Mouse (Mus musculus): ENCODE measurements around the gene Actl11.

Gene Actl11

DNA sequence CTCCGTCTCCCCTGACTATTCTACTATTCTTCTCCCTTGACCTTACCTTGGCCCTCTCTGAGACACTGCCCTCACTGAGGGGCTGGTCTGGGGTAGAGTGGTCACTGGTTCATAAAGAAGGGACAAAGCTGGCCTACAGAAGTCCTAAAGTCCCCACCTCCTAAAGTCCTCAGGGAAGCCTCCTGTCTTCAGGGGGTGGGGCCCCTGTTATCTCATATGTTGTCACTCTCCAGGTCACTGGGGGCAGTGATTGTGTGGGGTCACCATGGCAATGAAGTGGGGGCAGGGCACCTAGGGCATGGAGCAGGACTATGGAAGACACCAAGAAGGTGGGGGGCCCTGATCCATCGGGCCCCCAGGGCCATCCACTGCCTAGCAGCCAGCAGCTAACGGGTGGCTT, at the start of gene Actl11:
Actl11 (plus strand) TSS at position 301 of the 400 bp plus-strand sequence.
- in situ Hi-C loops (cut with MboI; ENCODE audit: low sequenced_read_pairs): no loop called here

DNA sequence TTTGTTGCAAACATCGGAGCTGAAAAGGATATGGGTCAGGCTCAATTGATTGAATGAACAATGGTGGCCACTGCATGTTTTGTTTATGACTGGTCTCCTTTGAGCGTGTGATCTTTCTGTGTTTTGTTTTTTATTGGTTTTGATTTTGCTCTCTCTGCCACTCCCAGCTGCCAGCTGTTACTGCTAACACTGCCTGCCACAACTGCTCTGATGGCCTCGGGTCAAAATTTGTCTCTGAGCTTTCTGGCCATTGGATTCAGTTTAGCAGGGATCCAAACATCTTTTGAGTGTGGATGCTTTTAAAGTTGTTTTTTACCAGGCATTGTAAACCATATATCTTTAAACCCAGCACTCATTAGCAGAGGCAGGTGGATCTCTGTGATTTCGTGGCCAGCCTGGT, 47.9 kb upstream of the Actl11 start:
- in situ Hi-C loops (cut with MboI; ENCODE audit: low sequenced_read_pairs): no loop called here

DNA sequence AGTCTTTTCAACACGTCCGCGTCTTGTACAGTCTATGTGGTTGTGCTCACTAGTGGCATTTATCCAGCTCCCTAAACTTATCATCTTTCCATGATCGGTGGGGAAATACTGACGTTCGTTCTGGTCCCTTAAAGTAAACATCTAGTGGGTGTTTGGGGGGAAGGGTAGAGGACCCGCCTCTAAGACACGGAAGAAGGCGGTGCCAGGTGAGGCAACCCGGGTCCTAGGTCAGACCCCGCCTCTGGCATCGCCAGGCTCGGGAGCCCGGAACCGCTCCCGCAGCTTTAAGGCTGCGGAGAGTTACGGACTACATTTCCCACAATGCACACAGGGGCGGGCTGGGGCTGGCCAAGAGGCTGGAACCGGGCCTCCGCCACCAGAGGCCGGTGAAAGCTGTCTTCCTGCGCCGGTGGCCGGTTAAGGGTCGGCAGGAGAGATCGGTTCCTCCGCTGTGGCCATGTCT, 40.4 kb upstream of the Actl11 start, which contains the start of gene Mon1a:
Mon1a (plus strand) TSS at position 348 of the 463 bp plus-strand sequence.
- in situ Hi-C loops (cut with MboI; ENCODE audit: low sequenced_read_pairs): no loop called here

DNA sequence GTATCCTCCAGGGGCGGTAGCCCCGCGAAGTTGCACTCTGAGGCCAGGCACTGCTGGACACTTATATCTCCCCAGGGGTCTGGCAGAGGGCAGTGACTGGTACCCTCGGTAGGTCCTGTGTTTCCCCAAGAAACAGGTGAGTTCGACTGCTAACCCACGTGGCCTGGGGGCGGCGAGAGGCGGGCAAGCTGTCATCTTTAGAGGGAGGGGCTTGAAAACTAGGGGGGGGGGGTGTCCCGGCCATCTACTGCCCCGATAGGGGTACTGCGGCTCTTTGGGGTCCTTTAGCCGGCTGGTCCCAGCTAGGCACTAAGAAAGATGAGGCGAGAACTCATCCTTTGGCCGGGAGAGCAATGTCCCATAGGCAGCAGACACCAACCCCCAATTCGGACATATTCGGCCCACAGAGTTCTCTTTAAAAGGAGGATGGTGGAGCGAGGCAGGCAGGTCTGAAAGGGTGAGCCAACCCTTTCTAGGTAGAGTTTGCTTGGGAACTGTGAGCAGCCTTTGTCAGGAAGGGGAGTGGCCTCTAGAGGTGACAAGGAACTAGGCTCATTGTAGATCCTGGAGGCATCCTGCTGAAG, 39.9 kb upstream of the Actl11 start:
- in situ Hi-C loops (cut with MboI; ENCODE audit: low sequenced_read_pairs): no loop called here

DNA sequence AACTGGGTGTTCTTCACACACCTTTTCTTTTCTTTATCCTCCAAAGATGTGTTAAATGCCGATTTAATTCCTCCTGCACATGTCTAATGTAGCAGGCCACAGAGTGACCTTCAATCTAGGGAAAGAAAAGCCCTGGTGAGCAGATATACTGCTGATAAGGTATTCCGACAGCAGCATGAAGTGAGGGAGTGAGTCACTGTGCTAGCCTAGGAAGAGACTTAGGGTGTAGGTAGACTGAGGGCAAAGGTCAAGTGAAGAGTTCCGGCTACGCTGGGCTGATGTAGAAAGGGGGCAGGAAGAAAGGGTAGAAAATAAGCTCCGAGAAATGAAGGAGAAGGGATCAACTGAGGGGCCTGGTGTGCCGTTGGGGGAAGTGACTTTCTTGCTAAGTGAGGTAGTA, 38.0 kb upstream of the Actl11 start:
- in situ Hi-C loops (cut with MboI; ENCODE audit: low sequenced_read_pairs): no loop called here

DNA sequence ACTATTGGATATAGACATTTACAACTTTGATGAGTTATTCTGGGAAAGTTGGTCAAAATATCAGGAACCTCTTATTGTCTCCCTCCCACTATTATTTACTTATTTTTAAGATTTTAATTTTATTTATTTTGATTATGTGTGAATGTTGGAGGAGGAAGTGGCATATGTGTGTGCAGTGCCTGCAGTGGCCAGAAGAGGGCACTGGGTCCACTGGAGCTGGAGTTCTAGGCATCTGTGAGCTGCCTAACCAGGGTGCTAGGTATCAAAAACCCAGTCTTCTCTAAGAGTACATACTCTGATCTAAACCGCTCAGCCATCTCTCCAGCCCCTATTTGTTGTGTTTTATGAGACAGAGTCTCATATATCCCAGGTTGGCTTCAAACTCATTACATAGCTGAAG, 37.2 kb upstream of the Actl11 start:
- in situ Hi-C loops (cut with MboI; ENCODE audit: low sequenced_read_pairs): no loop called here

DNA sequence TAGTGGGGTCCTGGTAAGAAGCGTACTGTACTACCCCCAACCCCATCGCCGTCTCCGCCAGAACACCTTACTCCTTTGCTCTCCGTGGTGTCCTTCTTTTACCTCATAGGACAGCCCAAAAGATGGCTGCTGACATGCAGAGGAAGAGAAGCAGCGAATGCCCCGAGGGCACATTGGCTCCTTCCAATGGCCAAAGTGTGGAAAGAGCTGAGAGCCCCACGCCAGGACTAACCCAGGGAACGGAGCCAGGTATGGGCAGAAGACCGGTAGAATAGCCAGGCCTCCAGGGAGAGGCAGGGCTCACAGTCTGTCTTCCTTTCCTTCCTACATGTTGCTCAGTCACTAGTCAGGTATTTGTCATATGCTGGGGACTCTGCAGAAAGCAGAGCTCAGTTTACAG, 29.7 kb upstream of the Actl11 start:
- in situ Hi-C loops (cut with MboI; ENCODE audit: low sequenced_read_pairs): no loop called here

DNA sequence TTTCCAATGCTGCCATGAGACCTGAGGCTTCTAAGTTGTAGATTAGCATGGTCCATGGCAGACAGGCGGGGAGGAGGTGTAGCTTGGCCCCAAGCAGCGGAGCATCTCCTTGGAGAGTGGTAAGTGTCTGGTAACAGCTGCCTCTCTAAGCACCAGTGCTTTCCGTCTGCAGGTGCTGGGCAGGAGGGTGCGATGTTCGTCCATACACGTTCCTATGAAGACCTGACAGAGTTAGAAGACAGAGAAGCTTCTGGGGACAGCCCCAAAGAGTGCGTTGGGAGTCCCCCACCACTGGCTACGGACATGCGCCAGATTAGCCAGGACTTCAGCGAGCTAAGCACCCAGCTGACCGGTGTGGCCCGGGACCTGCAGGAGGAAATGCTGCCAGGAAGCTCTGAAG, 28.4 kb upstream of the Actl11 start:
- in situ Hi-C loops (cut with MboI; ENCODE audit: low sequenced_read_pairs): no loop called here

DNA sequence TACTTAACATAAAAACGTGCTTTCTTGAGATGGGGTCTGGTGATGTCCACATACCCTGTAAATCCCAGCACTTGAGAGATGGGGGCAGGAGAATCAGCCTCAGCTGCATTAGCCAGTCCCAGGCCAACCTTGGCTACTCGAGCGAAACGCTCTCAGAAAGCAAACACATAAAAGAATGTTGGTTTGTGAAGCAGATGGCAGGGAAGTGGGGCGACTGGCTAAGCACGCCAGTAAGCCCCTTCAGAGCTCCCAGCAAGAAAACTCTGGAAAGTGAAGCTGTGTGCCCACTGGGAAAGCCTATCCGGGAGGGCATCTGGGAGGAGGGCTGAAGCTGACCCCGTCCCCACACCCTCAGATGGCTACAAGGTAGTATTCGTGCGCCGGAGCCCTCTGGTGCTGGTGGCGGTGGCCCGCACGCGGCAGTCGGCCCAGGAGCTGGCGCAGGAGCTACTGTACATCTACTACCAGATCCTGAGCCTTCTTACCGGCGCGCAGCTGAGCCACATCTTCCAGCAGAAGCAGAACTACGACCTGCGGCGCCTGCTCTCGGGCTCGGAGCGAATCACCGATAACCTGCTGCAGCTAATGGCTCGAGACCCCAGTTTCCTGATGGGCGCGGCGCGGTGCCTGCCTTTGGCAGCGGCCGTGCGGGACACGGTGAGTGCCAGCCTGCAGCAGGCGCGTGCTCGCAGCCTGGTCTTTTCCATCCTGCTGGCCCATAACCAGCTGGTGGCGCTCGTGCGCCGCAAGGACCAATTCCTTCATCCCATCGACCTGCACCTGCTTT, 27.2 kb upstream of the Actl11 start:
- in situ Hi-C loops (cut with MboI; ENCODE audit: low sequenced_read_pairs): no loop called here

DNA sequence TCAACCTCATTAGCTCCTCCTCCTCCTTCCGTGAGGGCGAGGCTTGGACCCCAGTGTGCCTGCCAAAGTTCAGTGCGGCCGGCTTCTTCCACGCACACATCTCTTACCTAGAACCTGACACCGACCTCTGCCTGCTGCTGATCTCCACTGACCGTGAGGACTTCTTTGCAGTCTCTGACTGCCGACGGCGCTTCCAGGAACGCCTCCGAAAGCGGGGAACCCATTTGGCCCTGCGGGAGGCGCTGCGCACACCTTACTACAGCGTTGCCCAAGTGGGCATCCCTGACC, 26.7 kb upstream of the Actl11 start:
- in situ Hi-C loops (cut with MboI; ENCODE audit: low sequenced_read_pairs): no loop called here

DNA sequence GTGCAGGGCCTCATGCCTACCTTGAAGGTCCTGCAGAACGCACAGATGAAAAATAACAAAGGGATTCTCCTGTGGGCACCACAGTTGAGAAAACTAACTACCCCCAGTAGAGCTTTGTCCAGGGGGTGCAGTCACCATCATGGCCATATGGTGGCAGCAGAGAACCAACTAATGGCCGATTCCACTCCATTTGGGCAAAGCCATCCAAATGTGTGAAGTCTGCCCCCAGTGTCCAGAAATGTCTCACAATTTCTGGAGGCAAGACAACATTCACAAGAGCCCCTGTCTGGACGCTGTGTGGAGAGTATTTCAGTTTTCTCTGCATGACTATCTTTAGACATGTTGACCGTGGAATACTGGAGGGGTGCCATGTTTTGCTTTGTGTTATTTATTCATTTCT, 23.5 kb upstream of the Actl11 start:
- in situ Hi-C loops (cut with MboI; ENCODE audit: low sequenced_read_pairs): no loop called here

DNA sequence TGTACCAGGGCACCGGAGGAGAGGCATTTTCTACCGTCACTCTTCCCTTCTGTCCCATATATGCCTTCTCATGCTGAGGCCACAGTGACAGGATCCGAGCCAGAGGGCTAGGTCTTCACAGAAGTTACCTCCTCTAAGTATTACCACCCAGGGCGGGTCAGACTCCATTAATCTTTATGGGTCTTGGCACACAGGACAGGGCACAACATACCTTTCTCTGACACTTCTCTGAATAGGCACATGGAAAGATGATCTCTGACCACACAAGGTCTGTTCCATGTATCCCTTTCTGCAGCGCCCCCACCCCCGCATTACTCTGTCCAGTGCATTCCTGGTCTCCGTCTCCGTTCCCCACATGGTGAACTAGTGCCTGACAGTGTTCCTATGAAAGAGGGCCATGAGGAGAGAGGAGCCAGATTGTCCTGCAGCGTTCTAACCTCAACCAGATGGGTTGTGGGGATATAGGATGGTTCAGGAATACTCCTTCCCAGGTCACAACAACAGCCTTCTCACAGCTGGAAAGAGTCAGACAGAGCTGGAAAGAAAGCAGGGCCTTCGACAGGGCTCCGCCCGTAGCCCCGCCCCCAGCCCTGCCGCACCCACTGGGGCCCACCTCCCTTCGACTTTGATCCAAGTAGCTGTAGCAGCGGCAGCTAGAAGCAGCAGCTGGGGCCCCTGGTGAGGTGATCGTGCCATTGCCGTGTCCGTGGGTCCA, 21.9 kb upstream of the Actl11 start, which contains the start of gene Mst1r:
Mst1r (plus strand) TSS at position 622 of the 715 bp plus-strand sequence.
- in situ Hi-C loops (cut with MboI; ENCODE audit: low sequenced_read_pairs): no loop called here

DNA sequence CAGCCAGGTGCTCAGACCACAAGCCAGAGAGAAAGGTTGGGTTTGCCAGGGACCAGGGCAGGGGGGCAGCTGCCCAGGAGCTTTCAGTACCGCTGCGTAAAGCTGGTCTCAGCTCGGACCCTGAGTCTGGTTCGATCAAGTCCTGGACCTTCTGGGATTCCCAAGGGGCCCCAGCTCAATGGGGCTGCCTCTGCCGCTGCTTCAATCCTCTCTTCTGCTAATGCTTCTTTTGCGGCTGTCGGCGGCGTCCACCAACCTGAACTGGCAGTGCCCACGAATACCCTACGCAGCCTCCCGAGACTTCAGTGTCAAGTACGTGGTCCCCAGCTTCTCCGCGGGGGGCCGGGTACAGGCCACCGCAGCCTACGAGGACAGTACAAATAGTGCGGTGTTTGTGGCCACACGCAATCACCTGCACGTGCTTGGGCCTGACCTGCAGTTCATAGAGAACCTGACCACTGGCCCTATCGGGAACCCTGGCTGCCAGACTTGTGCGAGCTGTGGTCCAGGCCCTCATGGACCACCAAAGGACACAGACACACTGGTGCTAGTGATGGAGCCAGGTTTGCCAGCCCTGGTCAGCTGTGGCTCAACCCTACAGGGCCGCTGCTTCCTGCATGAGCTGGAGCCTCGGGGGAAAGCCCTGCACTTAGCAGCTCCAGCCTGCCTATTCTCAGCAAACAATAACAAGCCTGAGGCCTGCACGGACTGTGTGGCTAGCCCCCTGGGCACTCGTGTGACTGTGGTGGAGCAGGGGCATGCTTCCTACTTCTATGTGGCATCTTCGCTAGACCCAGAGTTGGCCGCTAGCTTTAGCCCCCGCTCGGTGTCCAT, 21.1 kb upstream of the Actl11 start:
- in situ Hi-C loops (cut with MboI; ENCODE audit: low sequenced_read_pairs): no loop called here

DNA sequence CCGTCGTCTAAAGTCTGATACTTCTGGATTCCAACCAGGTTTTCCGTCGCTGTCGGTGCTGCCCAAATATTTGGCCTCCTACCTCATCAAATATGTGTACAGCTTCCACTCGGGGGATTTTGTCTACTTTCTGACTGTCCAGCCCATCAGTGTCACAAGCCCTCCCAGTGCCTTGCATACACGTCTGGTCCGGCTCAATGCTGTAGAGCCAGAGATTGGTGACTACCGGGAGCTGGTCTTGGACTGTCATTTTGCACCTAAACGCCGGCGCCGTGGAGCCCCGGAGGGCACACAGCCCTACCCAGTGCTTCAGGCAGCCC, 20.5 kb upstream of the Actl11 start:
- in situ Hi-C loops (cut with MboI; ENCODE audit: low sequenced_read_pairs): no loop called here

DNA sequence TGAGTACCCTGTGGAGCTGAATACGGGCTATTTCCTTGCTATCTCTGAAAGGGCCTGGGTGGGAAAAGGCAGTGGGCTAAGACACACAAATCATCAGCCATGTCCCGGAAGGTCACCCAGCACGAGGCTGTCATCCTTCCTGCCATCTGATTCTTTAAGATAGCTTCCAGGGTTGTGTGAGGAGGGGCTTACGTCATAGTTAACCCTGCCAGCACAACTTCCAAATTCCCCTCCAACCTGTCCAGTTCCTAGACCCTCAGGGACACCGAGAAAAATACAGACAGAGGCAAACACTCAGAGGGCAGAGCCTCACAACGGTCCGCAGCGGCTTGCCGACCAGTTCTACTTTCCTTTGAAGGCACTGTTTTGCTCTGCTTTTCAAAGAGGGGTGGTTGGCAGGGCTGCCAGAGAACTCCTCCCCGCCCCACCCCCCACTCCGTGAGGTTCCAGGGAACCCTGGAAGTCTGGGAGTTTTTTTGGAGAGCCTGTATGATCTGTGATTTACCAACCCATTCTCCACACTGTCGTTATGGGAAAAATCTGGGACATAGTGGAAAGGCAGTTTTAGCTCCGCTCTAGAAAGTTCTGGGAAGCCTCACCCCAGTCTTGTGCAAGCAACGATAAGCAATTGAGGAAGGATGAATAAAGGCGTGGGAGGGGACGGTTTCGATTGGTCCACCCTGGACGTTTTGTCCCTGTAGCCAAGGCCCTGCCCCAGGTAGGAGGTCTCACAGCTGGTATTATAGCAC, 19.7 kb upstream of the Actl11 start:
- in situ Hi-C loops (cut with MboI; ENCODE audit: low sequenced_read_pairs): no loop called here

DNA sequence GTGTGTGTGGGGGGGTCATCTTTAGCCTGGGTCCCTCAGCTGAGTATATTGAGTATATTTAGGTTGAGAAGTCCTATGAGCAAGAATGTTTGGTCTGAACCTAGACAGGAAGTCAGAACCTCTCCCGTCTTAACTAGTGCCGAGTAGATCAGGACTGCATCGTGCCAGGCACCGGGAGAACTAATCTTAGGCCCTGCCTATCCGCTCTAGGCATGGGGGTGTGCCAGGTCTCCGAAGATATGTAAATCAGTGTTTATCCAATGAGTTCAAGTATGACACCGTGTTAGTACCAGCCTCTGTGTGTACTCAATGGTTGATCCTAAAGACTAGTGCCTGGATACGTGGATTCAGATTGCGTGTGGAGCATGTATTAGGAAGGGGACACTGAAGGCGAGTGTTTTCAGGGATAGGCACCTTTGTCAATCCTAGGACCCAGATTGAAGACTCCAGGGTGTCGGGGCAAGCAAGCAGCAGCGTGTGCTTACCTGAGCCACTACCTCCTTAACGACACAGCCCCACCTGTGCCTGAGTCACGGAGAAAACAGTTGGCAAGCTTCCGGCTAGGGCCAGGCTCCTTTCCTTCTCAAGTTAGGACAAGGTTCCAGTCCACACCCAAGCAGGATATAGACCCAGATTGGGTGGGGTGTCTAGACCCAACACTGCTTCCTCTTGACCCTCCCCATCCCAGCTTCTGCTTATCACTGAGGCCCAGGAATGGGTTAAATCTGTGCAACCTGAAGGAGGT, 18.1 kb upstream of the Actl11 start:
- in situ Hi-C loops (cut with MboI; ENCODE audit: low sequenced_read_pairs): no loop called here

DNA sequence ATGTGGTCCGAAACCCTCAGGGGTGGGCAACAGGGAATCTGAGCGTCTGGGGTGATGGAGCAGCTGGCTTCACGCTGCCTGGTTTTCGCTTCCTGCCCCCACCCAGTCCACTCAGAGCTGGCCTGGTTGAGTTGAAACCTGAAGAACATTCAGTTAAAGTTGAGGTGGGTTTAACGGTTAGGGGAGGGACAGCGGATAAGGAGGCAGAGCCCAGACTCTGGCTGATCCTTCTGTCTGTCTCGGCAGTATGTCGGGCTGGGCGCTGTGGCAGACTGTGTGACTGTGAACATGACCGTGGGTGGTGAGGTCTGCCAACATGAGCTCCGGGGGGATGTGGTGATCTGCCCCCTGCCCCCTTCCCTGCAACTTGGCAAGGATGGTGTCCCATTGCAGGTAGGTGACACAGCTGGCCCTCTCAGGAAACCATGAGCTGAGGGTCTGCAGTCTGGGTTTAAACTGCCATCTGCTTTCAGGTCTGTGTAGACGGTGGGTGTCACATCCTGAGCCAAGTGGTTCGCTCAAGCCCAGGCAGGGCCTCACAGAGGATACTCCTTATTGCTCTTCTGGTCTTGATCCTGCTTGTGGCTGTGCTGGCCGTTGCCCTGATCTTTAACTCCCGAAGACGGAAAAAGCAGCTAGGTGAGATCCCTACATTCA, 13.4 kb upstream of the Actl11 start:
- in situ Hi-C loops (cut with MboI; ENCODE audit: low sequenced_read_pairs): no loop called here

DNA sequence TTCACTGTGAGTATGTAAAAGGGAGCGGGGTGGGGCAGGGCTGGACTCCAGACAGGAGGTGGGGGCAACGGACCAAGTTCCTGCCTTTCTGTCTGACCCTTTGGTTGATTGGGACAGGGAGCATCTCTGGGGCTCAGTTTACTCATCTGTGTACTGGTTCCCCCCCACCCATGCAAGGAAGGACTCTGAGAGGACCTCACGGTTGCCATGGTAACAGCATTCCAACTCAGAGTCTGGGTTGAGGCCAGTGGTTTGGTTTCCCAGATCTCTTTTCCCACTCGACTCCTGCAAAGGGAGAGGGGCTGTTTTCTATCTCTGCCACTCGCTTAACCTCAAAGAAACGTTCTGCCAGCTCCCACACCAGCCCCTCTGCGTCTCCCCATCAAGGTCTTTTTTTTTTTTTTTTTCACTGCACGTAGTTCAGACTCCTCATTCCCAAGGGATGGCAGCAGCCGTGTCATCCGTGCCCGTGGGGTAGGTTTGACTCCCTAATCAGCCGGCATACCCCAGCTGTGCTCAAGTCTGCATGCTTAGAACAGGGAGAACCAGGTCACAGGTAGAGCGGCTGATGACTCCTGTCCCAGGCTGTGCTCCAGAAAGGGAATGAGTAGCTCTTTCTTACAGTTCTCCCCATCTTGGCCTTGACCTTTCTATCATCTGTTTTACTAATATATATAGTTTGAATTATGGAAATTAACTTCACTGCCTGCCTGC, 10.2 kb upstream of the Actl11 start:
- in situ Hi-C loops (cut with MboI; ENCODE audit: low sequenced_read_pairs): no loop called here

DNA sequence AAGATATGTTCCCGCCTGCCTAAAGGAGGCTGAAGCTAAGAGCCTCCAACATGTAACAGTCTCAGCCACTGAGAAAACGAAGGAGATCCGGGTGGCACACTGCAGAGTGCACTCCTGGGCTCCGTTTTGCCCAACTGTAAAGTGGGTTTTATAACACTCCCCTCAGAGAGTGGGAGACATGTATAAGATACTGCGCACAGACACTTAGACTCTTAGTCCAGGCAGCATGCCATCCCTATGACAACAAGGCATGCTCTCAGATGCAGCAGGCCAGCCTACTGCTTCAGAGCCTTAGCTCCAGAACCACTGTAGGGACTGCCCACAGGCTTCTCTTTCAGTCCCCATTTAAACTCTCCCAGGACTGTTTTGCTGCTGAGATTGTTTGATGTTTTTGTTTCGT, 9.4 kb upstream of the Actl11 start:
- in situ Hi-C loops (cut with MboI; ENCODE audit: low sequenced_read_pairs): no loop called here

Measured in CH12F3 (cell line).